ENCODE assay signal across 19 mouse cellular contexts in the genomic region with DNA sequence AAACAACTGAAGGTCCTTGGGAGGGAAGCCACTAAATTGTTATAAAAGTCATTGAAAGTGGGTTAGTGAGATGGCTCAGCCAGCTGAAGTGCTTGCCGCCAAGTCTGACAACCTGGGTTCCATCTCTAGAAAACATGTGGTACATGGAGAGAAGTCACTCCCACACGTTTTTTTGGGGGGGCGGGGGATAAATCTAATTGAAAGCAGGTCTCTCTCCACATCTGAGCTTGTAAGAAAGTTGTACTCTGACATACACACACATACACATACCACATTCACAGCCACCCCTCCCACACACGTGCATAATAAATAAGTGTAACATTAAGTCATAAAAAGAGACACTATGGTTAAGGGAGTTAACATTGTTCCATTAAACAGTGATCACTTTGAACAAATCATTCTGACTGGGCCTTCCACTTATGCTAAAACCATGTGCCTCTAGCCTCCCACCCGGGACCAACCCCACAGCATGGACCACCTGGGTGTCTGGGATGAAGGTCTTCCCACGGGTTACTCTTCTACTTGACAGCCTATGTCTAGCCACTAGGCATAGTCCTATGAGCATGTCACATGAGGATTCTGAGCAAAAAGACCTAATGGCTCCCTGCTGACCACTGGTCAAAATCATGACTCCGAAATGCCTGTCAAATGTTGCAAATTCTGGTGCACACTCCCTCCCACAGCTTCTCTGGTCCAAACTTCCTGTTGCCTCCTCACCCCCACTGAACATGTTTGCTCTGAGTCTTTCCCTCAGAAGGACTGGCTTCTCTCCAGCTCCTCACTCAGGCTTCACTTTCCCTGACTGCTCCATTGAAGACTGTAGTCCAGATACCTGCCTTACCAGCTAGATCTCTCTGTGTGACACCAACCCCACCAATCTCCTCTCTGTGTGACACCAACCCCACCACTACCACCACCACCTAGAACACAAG.
A peak's percentile ranks its signal among the peaks of the same experiment; 100 is the strongest.
DNase-seq lines count a peak whose midpoint lies in the region; ATAC-seq and TF ChIP-seq lines count a peak whose summit lies in the region.
"Had no signal": no experiment of that assay in that cellular context is flagged by ENCODE, and none has a peak within 500 bp of the region (broad histone marks: within the 10 kb centered on the region; RNA-seq: fewer than 3 reads in every experiment).

No protein-coding gene starts in this region.

- no peak for TF ChIP-seq CTCF in left cerebral cortex, adult 2 months (IDR thresholded peaks at IDR 0.05)

- peaks cover 20% of the 10 kb centered on the region for H3K4me1 ChIP-seq in embryonic facial prominence, embryonic 14.5 days (ENCODE audit: control insufficient read depth, insufficient read depth, low read length)
- H3K4me1 ChIP-seq: hindbrain, embryonic 13.5 days; liver, embryonic 13.5 days; neural tube, embryonic 13.5 days had no signal

- H3K36me3 ChIP-seq in embryonic facial prominence, embryonic 14.5 days (ENCODE audit: control insufficient read depth, insufficient read depth, low read length), result no peaks in the 10 kb centered on the region
- H3K36me3 ChIP-seq: hindbrain, embryonic 13.5 days; liver, embryonic 13.5 days; neural tube, embryonic 13.5 days had no signal

- ATAC-seq in embryonic facial prominence, embryonic 14.5 days (ENCODE audit: low read depth), result peak; percentile 55; the same call in 1 of the 2 replicates
- no peak for ATAC-seq in activated CD4-positive, CD25-positive, alpha-beta regulatory T cell, adult 4 months
- ATAC-seq: forebrain, postnatal 0 days had no signal

- H3K9ac ChIP-seq in embryonic facial prominence, embryonic 14.5 days (ENCODE audit: low read depth, low read length), result no peak overlapping the region
- H3K9ac ChIP-seq: forebrain, postnatal 0 days; hindbrain, embryonic 13.5 days; liver, embryonic 13.5 days; neural tube, embryonic 13.5 days had no signal

- WGBS in embryonic facial prominence, embryonic 14.5 days, result 57% methylated on average over 7 of the region's 7 CpGs

- no peak overlapping the region for H3K4me3 ChIP-seq in embryonic facial prominence, embryonic 14.5 days (ENCODE audit: low read depth, low read length)
- no peak overlapping the region for H3K4me3 ChIP-seq in left cerebral cortex, adult 2 months
- H3K4me3 ChIP-seq: hindbrain, embryonic 13.5 days; liver, embryonic 13.5 days; neural tube, embryonic 13.5 days had no signal

- H3K27ac ChIP-seq in embryonic facial prominence, embryonic 14.5 days (replicated peaks; ENCODE audit: low read depth, low read length), result no peak overlapping the region
- H3K27ac ChIP-seq in left cerebral cortex, adult 2 months, result no peak overlapping the region
- H3K27ac ChIP-seq: hindbrain, embryonic 13.5 days; liver, embryonic 13.5 days; macrophage; neural tube, embryonic 13.5 days; stomach, postnatal 0 days had no signal

- H3K9me3 ChIP-seq in embryonic facial prominence, embryonic 14.5 days (ENCODE audit: control insufficient read depth, low read length), result no peaks in the 10 kb centered on the region
- H3K9me3 ChIP-seq: hindbrain, embryonic 13.5 days; liver, embryonic 13.5 days; neural tube, embryonic 13.5 days had no signal

- H3K4me2 ChIP-seq in embryonic facial prominence, embryonic 14.5 days (ENCODE audit: low read depth, low read length), result no peak overlapping the region
- H3K4me2 ChIP-seq: hindbrain, embryonic 13.5 days; liver, embryonic 13.5 days; midbrain, embryonic 11.5 days; neural tube, embryonic 13.5 days had no signal

- intact Hi-C loops in left cerebral cortex, adult 2 months (cut with DNase I), result no loop called here

- H3K27me3 ChIP-seq in embryonic facial prominence, embryonic 14.5 days (replicated peaks; ENCODE audit: control insufficient read depth, insufficient read depth, low read length), result no peaks in the 10 kb centered on the region
- H3K27me3 ChIP-seq: hindbrain, embryonic 13.5 days; liver, embryonic 13.5 days; neural tube, embryonic 13.5 days had no signal

- peak; percentile 20 for DNase-seq in kidney, adult 11 months
- DNase-seq in kidney, adult 18-20 months, result no peak
- DNase-seq in embryonic facial prominence, embryonic 14.5 days (ENCODE audit: low spot score), result peak; percentile 69
- peak; percentile 57 for DNase-seq in kidney, adult 9 months
- DNase-seq in kidney, postnatal 36 days, result peak; percentile 49 to 53
- DNase-seq in left cerebral cortex, adult 2 months (ENCODE audit: extremely low spot score in 1 of 2, low spot score in 2 of 2), result no peak
- DNase-seq: cerebellum, adult 9-11 months; embryo, embryonic 11 days; forebrain, postnatal 0 days; heart, adult 18-20 months; liver, embryonic 13.5 days; right cerebral cortex, postnatal 25 days; thymus, postnatal 25 days had no signal

Comparison
In these comparisons a context has a peak if more than half of its experiments do, and no peak if none do; other contexts are left out.
1. DNase-seq: peak in kidney, adult 11 months (single experiment), embryonic facial prominence, embryonic 14.5 days (single experiment), kidney, adult 9 months (single experiment) and kidney, postnatal 36 days (2 of 2); none in kidney, adult 18-20 months (single experiment) and left cerebral cortex, adult 2 months (0 of 2).